Comparison of ENCODE assay signal across 22 mouse cellular contexts in genomic region chr16:34344895-34345876, GRCm38 (mm10).
DNase-seq lines count a peak whose midpoint lies in the region; ATAC-seq lines count a peak whose summit lies in the region.
"Had no signal": no experiment of that assay in that cellular context is flagged by ENCODE, and none has a peak within 500 bp of the region (broad histone marks: within the 10 kb centered on the region; RNA-seq: fewer than 3 reads in every experiment).

No protein-coding gene starts in this region.

- H3K4me1 ChIP-seq in kidney, embryonic 14.5 days (ENCODE audit: control insufficient read depth, insufficient read depth, low read length): 0 out of 2 replicates have a peak, but pooled peaks cover 8% of the 10 kb centered on the region
- peaks cover 8% of the 10 kb centered on the region for H3K4me1 ChIP-seq in intestine, embryonic 15.5 days (replicated peaks)
- no peaks in the 10 kb centered on the region for H3K4me1 ChIP-seq in stomach, embryonic 15.5 days
- H3K4me1 ChIP-seq in hindbrain, embryonic 12.5 days: peaks cover 26% of the 10 kb centered on the region

- H3K27ac ChIP-seq in kidney, embryonic 14.5 days (ENCODE audit: low read depth, low read length): no peak overlapping the region
- no peak overlapping the region for H3K27ac ChIP-seq in intestine, embryonic 15.5 days
- no peak overlapping the region for H3K27ac ChIP-seq in stomach, embryonic 15.5 days
- no peak overlapping the region for H3K27ac ChIP-seq in hindbrain, embryonic 12.5 days
- H3K27ac ChIP-seq: forebrain, embryonic 13.5 days; heart, embryonic 10.5 days; hindbrain, embryonic 14.5 days; limb, embryonic 13.5 days; liver, embryonic 14.5 days; neural tube, embryonic 13.5 days had no signal

- H3K36me3 ChIP-seq in kidney, embryonic 14.5 days (ENCODE audit: control insufficient read depth, insufficient read depth, low read length): no peaks in the 10 kb centered on the region
- no peaks in the 10 kb centered on the region for H3K36me3 ChIP-seq in intestine, embryonic 15.5 days
- no peaks in the 10 kb centered on the region for H3K36me3 ChIP-seq in stomach, embryonic 15.5 days
- no peaks in the 10 kb centered on the region for H3K36me3 ChIP-seq in hindbrain, embryonic 12.5 days
- H3K36me3 ChIP-seq: heart, embryonic 10.5 days; neural tube, embryonic 13.5 days had no signal

- H3K9me3 ChIP-seq in kidney, embryonic 14.5 days (ENCODE audit: control insufficient read depth, low read length): no peaks in the 10 kb centered on the region
- H3K9me3 ChIP-seq in intestine, embryonic 15.5 days: no peaks in the 10 kb centered on the region
- no peaks in the 10 kb centered on the region for H3K9me3 ChIP-seq in stomach, embryonic 15.5 days
- no peaks in the 10 kb centered on the region for H3K9me3 ChIP-seq in hindbrain, embryonic 12.5 days (replicated peaks)
- H3K9me3 ChIP-seq: forebrain, embryonic 13.5 days; heart, embryonic 10.5 days; limb, embryonic 13.5 days; neural tube, embryonic 13.5 days had no signal

- no peak for ATAC-seq in kidney, embryonic 14.5 days (ENCODE audit: low FRiP score, low TSS enrichment)
- peak; percentile 93 for ATAC-seq in intestine, embryonic 15.5 days
- peak; percentile 31; the same call in 1 of the 2 replicates for ATAC-seq in stomach, embryonic 15.5 days (ENCODE audit: insufficient read depth, low FRiP score, low read depth)
- ATAC-seq in hindbrain, embryonic 12.5 days (ENCODE audit: low FRiP score): no peak
- ATAC-seq: forebrain, embryonic 13.5 days had no signal

- H3K9ac ChIP-seq in kidney, embryonic 14.5 days (ENCODE audit: low read depth, low read length): no peak overlapping the region
- H3K9ac ChIP-seq in intestine, embryonic 15.5 days: no peak overlapping the region
- no peak overlapping the region for H3K9ac ChIP-seq in stomach, embryonic 15.5 days
- no peak overlapping the region for H3K9ac ChIP-seq in hindbrain, embryonic 12.5 days
- H3K9ac ChIP-seq: forebrain, embryonic 13.5 days; hindbrain, embryonic 14.5 days; limb, embryonic 13.5 days; liver, embryonic 14.5 days; neural tube, embryonic 13.5 days had no signal

- WGBS in kidney, embryonic 14.5 days: 82% methylated on average over 8 of the region's 8 CpGs
- WGBS in intestine, embryonic 15.5 days: 74% methylated on average over 8 of the region's 8 CpGs
- 76% methylated on average over 8 of the region's 8 CpGs for WGBS in stomach, embryonic 15.5 days
- 87% methylated on average over 8 of the region's 8 CpGs for whole genome bisulfite sequencing in hindbrain, embryonic 12.5 days

- H3K27me3 ChIP-seq in kidney, embryonic 14.5 days (ENCODE audit: control insufficient read depth, insufficient read depth, low read length): no peaks in the 10 kb centered on the region; the same call in 1 of the 2 replicates
- no peaks in the 10 kb centered on the region for H3K27me3 ChIP-seq in intestine, embryonic 15.5 days (replicated peaks)
- H3K27me3 ChIP-seq in stomach, embryonic 15.5 days (replicated peaks): no peaks in the 10 kb centered on the region
- H3K27me3 ChIP-seq in hindbrain, embryonic 12.5 days: no peaks in the 10 kb centered on the region
- H3K27me3 ChIP-seq: forebrain, embryonic 13.5 days; limb, embryonic 13.5 days; neural tube, embryonic 13.5 days had no signal

- no peak overlapping the region for H3K4me3 ChIP-seq in kidney, embryonic 14.5 days (ENCODE audit: low read length)
- no peak overlapping the region for H3K4me3 ChIP-seq in intestine, embryonic 15.5 days (replicated peaks)
- no peak overlapping the region for H3K4me3 ChIP-seq in stomach, embryonic 15.5 days (replicated peaks)
- no peak overlapping the region for H3K4me3 ChIP-seq in hindbrain, embryonic 12.5 days
- H3K4me3 ChIP-seq: forebrain, embryonic 13.5 days; heart, embryonic 10.5 days; limb, embryonic 13.5 days; neural tube, embryonic 13.5 days had no signal

- H3K4me2 ChIP-seq in kidney, embryonic 14.5 days (replicated peaks; ENCODE audit: low read depth, low read length): no peak overlapping the region
- no peak overlapping the region for H3K4me2 ChIP-seq in intestine, embryonic 15.5 days (replicated peaks)
- no peak overlapping the region for H3K4me2 ChIP-seq in stomach, embryonic 15.5 days
- no peak overlapping the region for H3K4me2 ChIP-seq in hindbrain, embryonic 12.5 days (replicated peaks)
- H3K4me2 ChIP-seq: forebrain, embryonic 13.5 days; hindbrain, embryonic 14.5 days; limb, embryonic 13.5 days; midbrain, embryonic 11.5 days; neural tube, embryonic 13.5 days had no signal

- peak; percentile 42 for DNase-seq in kidney, adult 9 months
- peak; percentile 37 for DNase-seq in lung, postnatal 36 days
- DNase-seq in lung, adult 18-20 months: no peak
- DNase-seq in ovary, postnatal 10 days (ENCODE audit: low spot score): no peak
- DNase-seq: cerebellum, adult 9-10 months; gastrocnemius, postnatal 36 days; kidney, adult 11 months; kidney, postnatal 4 days; right cerebral cortex, postnatal 25 days; thymus, adult 18-20 months; thymus, postnatal 4 days had no signal

Comparison
In these comparisons a context has a peak if more than half of its experiments do, and no peak if none do; other contexts are left out.
1. DNase-seq: peak in kidney, adult 9 months (single experiment) and lung, postnatal 36 days (single experiment); none in lung, adult 18-20 months (0 of 2) and ovary, postnatal 10 days (single experiment).
2. ATAC-seq: peak in intestine, embryonic 15.5 days (single experiment) and stomach, embryonic 15.5 days (single experiment); none in kidney, embryonic 14.5 days (single experiment) and hindbrain, embryonic 12.5 days (single experiment).